10 mouse cellular contexts compared by ENCODE assay signal in genomic region chr7:45403532-45404261, GRCm38 (mm10). TPM values are rescaled to one million over a fixed set of nuclear protein-coding genes. Genes with fewer than 3 reads are reported as not detected.
DNase-seq lines count a peak whose midpoint lies in the region; ATAC-seq lines count a peak whose summit lies in the region.
"Had no signal": no experiment of that assay in that cellular context is flagged by ENCODE, and none has a peak within 500 bp of the region (broad histone marks: within the 10 kb centered on the region; RNA-seq: fewer than 3 reads in every experiment).

No protein-coding gene starts in this region.

- peaks cover 9% of the 10 kb centered on the region; the same call in 1 of the 2 replicates for H3K4me1 ChIP-seq in heart, embryonic 11.5 days (ENCODE audit: control insufficient read depth, insufficient read depth, low read length)
- peaks cover 8% of the 10 kb centered on the region for H3K4me1 ChIP-seq in intestine, embryonic 15.5 days (replicated peaks)

- no peak for ATAC-seq in heart, embryonic 11.5 days (replicated peaks; ENCODE audit: insufficient number of reproducible peaks, low FRiP score, low TSS enrichment)
- ATAC-seq in intestine, embryonic 15.5 days: peak; percentile 21; the same call in 1 of the 2 replicates

- H3K9me3 ChIP-seq in heart, embryonic 11.5 days (replicated peaks; ENCODE audit: control insufficient read depth, low read length): no peaks in the 10 kb centered on the region
- no peaks in the 10 kb centered on the region for H3K9me3 ChIP-seq in intestine, embryonic 15.5 days
- H3K9me3 ChIP-seq: embryonic facial prominence, embryonic 13.5 days; liver, embryonic 15.5 days had no signal

- H3K4me3 ChIP-seq in heart, embryonic 11.5 days (ENCODE audit: low read depth, low read length): no peak overlapping the region
- no peak overlapping the region for H3K4me3 ChIP-seq in intestine, embryonic 15.5 days (replicated peaks)
- H3K4me3 ChIP-seq: embryonic facial prominence, embryonic 13.5 days; liver, embryonic 15.5 days had no signal

- no peaks in the 10 kb centered on the region for H3K36me3 ChIP-seq in heart, embryonic 11.5 days (ENCODE audit: control insufficient read depth, insufficient read depth, low read length)
- no peaks in the 10 kb centered on the region for H3K36me3 ChIP-seq in intestine, embryonic 15.5 days
- H3K36me3 ChIP-seq: embryonic facial prominence, embryonic 13.5 days; liver, embryonic 15.5 days had no signal

- 48% methylated on average over 6 of the region's 6 CpGs for WGBS in heart, embryonic 11.5 days (ENCODE audit: insufficient replicate concordance)
- WGBS in intestine, embryonic 15.5 days: 46% methylated on average over 6 of the region's 6 CpGs

- no peak overlapping the region for H3K9ac ChIP-seq in heart, embryonic 11.5 days (ENCODE audit: low read depth, low read length)
- H3K9ac ChIP-seq in intestine, embryonic 15.5 days: no peak overlapping the region
- H3K9ac ChIP-seq: embryonic facial prominence, embryonic 13.5 days; liver, embryonic 15.5 days had no signal

- peaks cover 36% of the 10 kb centered on the region for H3K27me3 ChIP-seq in heart, embryonic 11.5 days (ENCODE audit: control insufficient read depth, insufficient read depth, low read length)
- peaks cover 36% of the 10 kb centered on the region for H3K27me3 ChIP-seq in intestine, embryonic 15.5 days (replicated peaks)

- H3K27ac ChIP-seq in heart, embryonic 11.5 days (ENCODE audit: low read depth, low read length): no peak overlapping the region
- H3K27ac ChIP-seq in intestine, embryonic 15.5 days: no peak overlapping the region
- H3K27ac ChIP-seq: embryonic facial prominence, embryonic 13.5 days; liver, embryonic 15.5 days had no signal

- no peak overlapping the region for H3K4me2 ChIP-seq in heart, embryonic 11.5 days
- H3K4me2 ChIP-seq in intestine, embryonic 15.5 days (replicated peaks): no peak overlapping the region
- H3K4me2 ChIP-seq: embryonic facial prominence, embryonic 13.5 days; liver, embryonic 15.5 days had no signal

- peak; percentile 84 for DNase-seq in heart, adult 11 months
- peak; percentile 63 for DNase-seq in urinary bladder, postnatal 25 days (ENCODE audit: low spot score)
- no peak for DNase-seq in urinary bladder, postnatal 10 days (ENCODE audit: low spot score)
- peak; percentile 46 to 74 for DNase-seq in cerebellum, postnatal 25 days
- DNase-seq in lung, postnatal 25 days (ENCODE audit: low spot score): peak; percentile 63
- DNase-seq in thymus, postnatal 14 days: peak; percentile 71

RNA-seq across cellular contexts. Expression of gene Kcna7, which starts 1.8 kb away (rescaled TPM):
- polyA plus RNA-seq in heart, embryonic 11.5 days (2014; fragmentation: Nextera tagmentation; extraction: Ambion mirVana): 0.37 and 0.45 TPM in 2 replicates
- 0.13 and 0.19 TPM in 2 replicates for polyA plus RNA-seq in intestine, embryonic 15.5 days (2015; fragmentation: Nextera tagmentation; extraction: Ambion mirVana)
- polyA plus RNA-seq: embryonic facial prominence, embryonic 13.5 days; liver, embryonic 15.5 days had no signal

RNA-seq across cellular contexts. Expression of gene Snrnp70, which starts 8.2 kb away (rescaled TPM):
- polyA plus RNA-seq in heart, embryonic 11.5 days (2014; fragmentation: Nextera tagmentation; extraction: Ambion mirVana): 51.6 and 72.0 TPM in 2 replicates
- 195 and 200 TPM in 2 replicates for polyA plus RNA-seq in intestine, embryonic 15.5 days (2015; fragmentation: Nextera tagmentation; extraction: Ambion mirVana)

RNA-seq across cellular contexts. Expression of gene Ntf5, which starts 9.8 kb away (rescaled TPM):
- 3.2 TPM in 2 replicates for polyA plus RNA-seq in heart, embryonic 11.5 days (2014; fragmentation: Nextera tagmentation; extraction: Ambion mirVana)
- 1.7 and 2.1 TPM in 2 replicates for polyA plus RNA-seq in intestine, embryonic 15.5 days (2015; fragmentation: Nextera tagmentation; extraction: Ambion mirVana)

RNA-seq across cellular contexts. Expression of gene Lhb, which starts 16.9 kb away (rescaled TPM):
- polyA plus RNA-seq in heart, embryonic 11.5 days (2014; fragmentation: Nextera tagmentation; extraction: Ambion mirVana): 0.33 and 0.46 TPM in 2 replicates
- polyA plus RNA-seq in intestine, embryonic 15.5 days (2015; fragmentation: Nextera tagmentation; extraction: Ambion mirVana): 0.27 and 0.52 TPM in 2 replicates
- polyA plus RNA-seq: liver, embryonic 15.5 days had no signal

RNA-seq across cellular contexts. Expression of gene Gys1, which starts 30.9 kb away (rescaled TPM):
- polyA plus RNA-seq in heart, embryonic 11.5 days (2014; fragmentation: Nextera tagmentation; extraction: Ambion mirVana): 99.1 and 106 TPM in 2 replicates
- 39.6 and 42.4 TPM in 2 replicates for polyA plus RNA-seq in intestine, embryonic 15.5 days (2015; fragmentation: Nextera tagmentation; extraction: Ambion mirVana)
